Mouse (Mus musculus) lung, embryonic 14.5 days (tissue): ENCODE data around the gene Prop1. TPM values are rescaled to one million over a fixed set of nuclear protein-coding genes. Genes with fewer than 3 reads are reported as not detected.
A peak's percentile ranks its signal among the peaks of the same experiment; 100 is the strongest.

Experiments
- ATAC-seq: fragments of 200-750 bp; cut with Nextera tagmentation; 2 replicates; pipeline ENCODE4 v1.8.0; 2017; ENCODE audit warnings: mild to moderate bottlenecking, moderate TSS enrichment, moderate library complexity; ENCODE audit not compliant: insufficient read depth
- DNase-seq: peaks from one replicate; pipeline ENCODE4 v3.0.0-alpha.2; 2015
- H3K27ac ChIP-seq: fragments of 300-500 bp; sonication (generic); 2 replicates; pipeline ENCODE4 v1.5.1; 2014; ENCODE audit warnings: low read depth, mild to moderate bottlenecking, moderate library complexity
- H3K27me3 ChIP-seq: fragments of 300-500 bp; sonication (generic); 2 replicates; pipeline ENCODE4 v1.6.1; 2014; ENCODE audit warnings: low read length, control low read depth; ENCODE audit not compliant: insufficient read depth
- H3K36me3 ChIP-seq: fragments of 300-500 bp; sonication (generic); 2 replicates; pipeline ENCODE4 v1.6.1; 2014; ENCODE audit warnings: control low read depth; ENCODE audit not compliant: insufficient read depth
- H3K4me1 ChIP-seq: fragments of 300-500 bp; sonication (generic); 2 replicates; pipeline ENCODE4 v1.6.1; 2014; ENCODE audit warnings: antibody characterized with exemption, control low read depth; ENCODE audit not compliant: insufficient read depth
- H3K4me2 ChIP-seq: fragments of 300-500 bp; sonication (generic); 2 replicates; pipeline ENCODE4 v1.6.1; 2014; ENCODE audit warnings: mild to moderate bottlenecking
- H3K4me3 ChIP-seq: fragments of 300-500 bp; sonication (generic); 2 replicates; pipeline ENCODE4 v1.5.1; 2014; ENCODE audit warnings: low read depth, low read length
- H3K9ac ChIP-seq: fragments of 300-500 bp; sonication (generic); 2 replicates; pipeline ENCODE4 v1.6.1; 2014
- H3K9me3 ChIP-seq: fragments of 300-500 bp; sonication (generic); 2 replicates; pipeline ENCODE4 v1.6.1; 2016; ENCODE audit warnings: low read depth, low read length, control low read depth
- CTCF ChIP-seq: IDR thresholded peaks from 2 replicates; pipeline ENCODE4 v1.5.1; 2016; ENCODE audit warnings: antibody characterized with exemption, low read depth
- WGBS: fragments of 180-500 bp; shearing (Covaris S2); extraction: QIAGEN DNeasy Blood & Tissue Kit; methylation state at CpG from one replicate; pipeline ENCODE4 v1.1.7; 2014; 5-methylcytosine and 5-hydroxymethylcytosine counted together
- polyA plus RNA-seq: library from polyadenylated mRNA; unstranded; fragments of >200 nt; fragmentation: Nextera tagmentation; extraction: Ambion mirVana; gene quantifications from 2 replicates; pipeline ENCODE4 v1.2.1, GENCODE M21; 2014

Prop1 gene
- polyA plus RNA-seq, 1 experiment from 2014 or later: not detected

DNA sequence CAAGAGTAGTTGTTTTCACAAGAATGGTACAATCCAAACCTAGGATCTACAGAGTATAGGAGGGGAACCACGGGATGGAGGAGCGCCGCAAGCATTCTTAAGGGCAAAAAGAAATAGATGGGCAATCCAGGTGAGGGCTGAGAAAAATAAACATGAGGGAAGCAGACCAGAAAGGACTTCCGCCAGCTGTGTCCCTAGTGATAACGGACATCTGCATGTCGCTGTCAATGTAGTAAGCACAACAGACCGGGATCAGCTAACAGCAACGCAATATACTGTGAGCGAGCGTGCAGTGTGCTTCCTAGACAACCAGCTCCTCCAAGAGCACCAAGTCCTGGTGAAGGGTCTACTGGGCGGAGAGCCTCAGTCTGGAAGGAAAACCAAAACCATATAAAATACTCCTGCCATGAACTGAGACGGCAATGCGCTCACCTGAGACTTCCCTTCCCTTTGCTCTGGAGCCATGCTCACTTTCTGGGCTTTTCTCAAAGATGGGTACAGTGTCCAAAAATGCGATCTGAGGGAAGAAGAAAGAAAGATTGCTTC, 23.0 kb downstream of the Prop1 start:
- ATAC-seq (no peak), DNase-seq (peak; percentile 31)
- 12% methylated on average over 14 of the region's 14 CpGs for WGBS
- Histone ChIP-seq H3K27ac (no peak overlapping the region), H3K9ac (peak overlapping the region; percentile 64), H3K27me3 (peaks cover 7% of the 10 kb centered on the region; the same call in 1 of the 2 replicates), H3K36me3 (no peaks in the 10 kb centered on the region), H3K9me3 (no peaks in the 10 kb centered on the region), H3K4me1 (no peaks in the 10 kb centered on the region), H3K4me3 (peak overlapping the region; percentile 58), H3K4me2 (peak overlapping the region; percentile 96)
- TF ChIP-seq CTCF: no peak

DNA sequence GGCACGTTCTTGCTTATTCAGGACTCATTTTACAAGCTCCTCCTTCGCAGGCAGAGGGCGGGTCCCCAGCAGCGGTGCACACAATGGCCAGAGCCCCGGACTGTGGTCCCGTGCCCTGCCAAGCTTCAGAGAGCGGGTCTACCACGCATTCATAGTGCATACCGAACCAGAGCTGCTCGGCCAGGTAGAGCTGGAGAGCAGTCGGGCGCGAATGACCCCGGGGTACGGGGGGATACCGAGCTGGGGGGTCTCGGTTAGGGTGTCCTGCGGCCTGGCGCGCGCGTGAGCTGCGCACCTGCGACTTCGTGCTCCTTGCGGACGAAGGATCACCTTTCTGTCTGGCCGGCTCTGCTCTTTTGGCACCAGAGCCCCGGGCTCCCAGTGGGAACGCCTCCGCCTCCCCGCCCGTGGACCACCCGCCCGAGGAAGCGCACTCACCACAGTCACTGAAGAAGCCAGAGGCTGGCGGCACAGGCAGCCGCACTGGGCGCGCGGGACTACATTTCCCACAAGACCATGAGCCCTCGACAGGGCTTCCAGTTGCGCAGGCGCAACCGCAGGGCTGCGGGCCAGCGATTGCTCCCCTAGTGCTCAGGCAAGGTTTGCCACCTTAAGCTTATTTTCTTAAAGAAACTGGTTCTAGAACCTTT, 37.8 kb downstream of the Prop1 start, which contains the start of gene Zfp2:
Gene Zfp2, minus strand, starts transcription at position 495 of the 650 bp plus-strand sequence.
- DNase-seq (peak; percentile 97), ATAC-seq (peak; percentile 99)
- Histone ChIP-seq H3K27ac (peak within 1 kb of the TSS; percentile 67), H3K9ac (peak within 1 kb of the TSS; percentile 85), H3K4me2 (peak within 1 kb of the TSS; percentile 59), H3K36me3 (peaks cover 11% of the 10 kb centered on the region; the same call in 1 of the 2 replicates), H3K9me3 (no peaks in the 10 kb centered on the region), H3K4me3 (peak within 1 kb of the TSS; percentile 86), H3K4me1 (no peaks in the 10 kb centered on the region), H3K27me3 (no peaks in the 10 kb centered on the region)
- peak; percentile 76 for TF ChIP-seq CTCF
- WGBS: under 1% methylated on average over 47 of the region's 47 CpGs

- Histone ChIP-seq H3K4me1 (no peaks in the 10 kb centered on the region), H3K4me3 (no peak overlapping the region), H3K9ac (no peak overlapping the region), H3K4me2 (no peak overlapping the region), H3K36me3 (peaks cover 23% of the 10 kb centered on the region; the same call in 1 of the 2 replicates), H3K27me3 (no peaks in the 10 kb centered on the region), H3K27ac (no peak overlapping the region), H3K9me3 (no peaks in the 10 kb centered on the region)
- no peak for DNase-seq
- no peak for ATAC-seq
- 90% methylated on average over 3 of the region's 3 CpGs for WGBS
- TF ChIP-seq CTCF: no peak
These were observed 39.1 kb downstream of the Prop1 start for GRCm38 (mm10) chr11:50914461-50914860.

GRCm38 (mm10) chr11:50913301-50913700, 40.3 kb downstream of the Prop1 start:
- peaks cover 33% of the 10 kb centered on the region; the same call in 1 of the 2 replicates for H3K36me3 ChIP-seq
- no peaks in the 10 kb centered on the region for H3K27me3 ChIP-seq
- no peak overlapping the region for H3K4me2 ChIP-seq
- WGBS: 83% methylated on average over 1 of the region's 1 CpGs
- H3K27ac ChIP-seq: no peak overlapping the region
- H3K4me3 ChIP-seq: no peak overlapping the region
- no peaks in the 10 kb centered on the region for H3K9me3 ChIP-seq
- DNase-seq: no peak
- no peaks in the 10 kb centered on the region for H3K4me1 ChIP-seq
- TF ChIP-seq CTCF: no peak
- no peak overlapping the region for H3K9ac ChIP-seq
- no peak for ATAC-seq

GRCm38 (mm10) chr11:50908136-50908535, 45.4 kb downstream of the Prop1 start:
- Histone ChIP-seq H3K27me3 (no peaks in the 10 kb centered on the region), H3K36me3 (peaks cover 71% of the 10 kb centered on the region), H3K9ac (no peak overlapping the region), H3K4me1 (no peaks in the 10 kb centered on the region), H3K27ac (no peak overlapping the region), H3K4me3 (no peak overlapping the region), H3K4me2 (no peak overlapping the region), H3K9me3 (peaks cover 13% of the 10 kb centered on the region)
- TF ChIP-seq CTCF: no peak
- WGBS: 90% methylated on average over 5 of the region's 5 CpGs
- DNase-seq: no peak
- no peak for ATAC-seq

Other genes starting within 250 kb of the Prop1 start
- 34.1 and 34.2 TPM in 2 replicates for gene Zfp354c, start 126.0 kb downstream of the Prop1 start, polyA plus RNA-seq
- 0.32 and 0.35 TPM in 2 replicates for gene Zfp879, start 112.2 kb downstream of the Prop1 start, polyA plus RNA-seq
- gene Grm6, start 103.1 kb downstream of the Prop1 start, polyA plus RNA-seq: not detected in 2 replicates
- gene Zfp454, start 66.1 kb downstream of the Prop1 start, polyA plus RNA-seq: 8.2 and 8.9 TPM in 2 replicates
- gene Zfp2, start 37.6 kb downstream of the Prop1 start, polyA plus RNA-seq: 13.1 and 14.7 TPM in 2 replicates
- gene Zfp354b, start 22.1 kb downstream of the Prop1 start, polyA plus RNA-seq: 1.1 and 1.4 TPM in 2 replicates
- gene 4933414I15Rik, start 10.0 kb downstream of the Prop1 start, polyA plus RNA-seq: not detected in 2 replicates
- gene Olfr1378, start 12.8 kb upstream of the Prop1 start, polyA plus RNA-seq: not detected in 2 replicates
- not detected in 2 replicates for gene Olfr1377, start 28.2 kb upstream of the Prop1 start, polyA plus RNA-seq
- gene Olfr51, start 49.8 kb upstream of the Prop1 start, polyA plus RNA-seq: not detected in 2 replicates
- not detected in 2 replicates for gene Olfr54, start 60.5 kb upstream of the Prop1 start, polyA plus RNA-seq
- gene Olfr1375, start 94.3 kb upstream of the Prop1 start, polyA plus RNA-seq: not detected in 2 replicates
- gene Zfp354a, start 105.5 kb upstream of the Prop1 start, polyA plus RNA-seq: 7.8 and 8.4 TPM in 2 replicates